Mouse (Mus musculus): ENCODE data around the gene Fcnb. TPM values are rescaled to one million over a fixed set of nuclear protein-coding genes. Genes with fewer than 3 reads are reported as not detected.

Gene Fcnb
- total RNA-seq, 2 experiments from 2014 or later = not detected

- intact Hi-C loops (cut with DNase I) = no loop called here
- DNase-seq (ENCODE audit: low spot score) = no peak
Observed at GRCm38 (mm10) chr2:28089095-28089494, 4.4 kb upstream of the Fcnb start.

GRCm38 (mm10) chr2:28086112-28086511 lies 1.4 kb upstream of the Fcnb start:
- intact Hi-C loops (cut with DNase I) = no loop called here
- DNase-seq (ENCODE audit: low spot score) = no peak

GRCm38 (mm10) chr2:28075616-28076187 lies 9.0 kb downstream of the Fcnb start:
- intact Hi-C loops (cut with DNase I) = no loop called here
- DNase-seq (ENCODE audit: low spot score) = no peak

- intact Hi-C loops (cut with DNase I) = no loop called here
- no peak for DNase-seq (ENCODE audit: low spot score)
Observed at GRCm38 (mm10) chr2:28068537-28068878, 16.2 kb downstream of the Fcnb start.

- DNase-seq (ENCODE audit: low spot score) = no peak
- intact Hi-C loops (cut with DNase I) = no loop called here
Observed at GRCm38 (mm10) chr2:28067821-28068536, 16.7 kb downstream of the Fcnb start.

DNA sequence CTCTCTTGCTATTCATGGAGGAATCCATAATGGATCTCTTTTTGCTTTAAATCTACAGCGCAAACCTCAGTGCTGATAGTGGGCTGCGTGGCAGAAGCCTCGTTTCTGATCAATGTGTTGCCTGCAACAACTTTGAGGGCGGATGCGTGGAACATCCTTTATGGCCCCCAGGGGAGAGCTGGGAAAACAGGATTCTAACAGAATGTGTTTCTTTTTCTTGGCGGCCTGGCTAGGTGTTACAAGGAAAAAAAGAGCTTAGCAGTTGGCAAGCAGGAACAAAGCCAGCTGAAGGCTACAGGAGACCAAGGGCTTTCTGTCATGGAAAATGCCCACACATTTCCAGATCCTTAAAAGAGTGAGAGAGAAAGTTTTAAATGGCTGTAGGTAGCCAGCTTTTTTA lies 17.5 kb downstream of the Fcnb start:
- DNase-seq (ENCODE audit: low spot score) = no peak
- intact Hi-C loops (cut with DNase I) = no loop called here

- intact Hi-C loops (cut with DNase I) = no loop called here
- DNase-seq (ENCODE audit: low spot score) = no peak
Observed at GRCm38 (mm10) chr2:28066686-28067085, 18.0 kb downstream of the Fcnb start.

DNA sequence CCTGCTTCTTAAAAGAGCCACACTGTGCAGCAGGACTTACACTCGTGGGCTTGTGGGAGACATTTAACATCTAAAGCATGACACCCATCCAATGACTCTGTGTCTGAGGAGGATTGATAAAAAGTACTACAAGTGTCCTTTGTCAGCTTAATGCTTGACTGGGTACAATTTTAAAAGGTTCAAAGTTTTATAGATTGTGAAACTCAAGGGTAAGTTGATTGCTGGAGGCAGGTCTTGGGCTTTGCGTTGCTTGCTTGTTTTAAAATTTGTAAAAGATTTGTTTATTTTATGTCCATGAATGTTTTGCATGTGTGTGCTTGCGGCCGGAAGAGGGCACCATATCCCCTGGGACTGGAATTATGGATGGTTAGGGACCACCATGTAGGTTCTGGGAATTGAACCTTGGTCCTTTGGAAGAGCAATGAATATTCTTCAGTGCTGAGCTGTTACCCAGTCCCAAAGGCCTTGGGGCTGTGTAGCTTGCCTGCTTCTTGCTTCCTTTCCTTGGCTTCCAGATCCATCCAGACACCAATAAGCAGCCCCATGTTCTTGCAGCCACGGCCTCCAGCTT lies 19.5 kb downstream of the Fcnb start:
- intact Hi-C loops (cut with DNase I) = no loop called here
- DNase-seq (ENCODE audit: low spot score) = no peak

GRCm38 (mm10) chr2:28064339-28065080 lies 20.2 kb downstream of the Fcnb start:
- intact Hi-C loops (cut with DNase I) = no loop called here
- DNase-seq (ENCODE audit: low spot score) = no peak

DNA sequence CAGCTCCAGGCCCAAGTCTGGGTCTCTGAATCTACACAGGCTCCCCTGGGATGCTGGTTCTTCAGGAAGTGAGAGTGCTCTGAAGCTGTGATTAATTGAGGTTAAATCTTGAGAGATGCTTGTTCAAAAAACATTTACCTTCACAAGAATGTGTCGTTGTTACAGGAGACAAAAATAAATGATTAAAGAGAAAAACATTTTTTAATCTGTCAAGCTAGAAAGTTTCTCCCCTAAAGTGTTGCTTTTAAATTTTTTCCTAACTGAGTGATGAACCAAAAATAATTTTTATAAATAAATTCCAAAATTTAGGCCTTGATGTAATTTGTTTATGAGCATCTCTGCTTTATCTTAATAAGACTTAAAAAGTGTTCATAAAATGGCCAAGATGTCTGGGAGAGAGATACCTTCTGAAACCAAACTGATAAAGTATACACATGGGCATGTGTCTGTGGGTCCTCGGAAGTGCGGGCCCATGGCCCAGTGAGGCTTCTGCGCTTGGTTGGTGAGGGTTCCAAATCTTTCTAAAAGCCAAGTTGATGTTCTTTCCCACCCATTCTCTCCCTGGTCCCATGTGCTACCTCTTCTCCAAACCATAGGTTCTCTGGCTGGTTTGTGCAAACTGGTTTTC lies 20.9 kb downstream of the Fcnb start:
- intact Hi-C loops (cut with DNase I) = no loop called here

GRCm38 (mm10) chr2:28059922-28060321 lies 24.8 kb downstream of the Fcnb start:
- no peak for DNase-seq (ENCODE audit: low spot score)
- intact Hi-C loops (cut with DNase I) = no loop called here

More for the DNA sequence above, 20.9 kb downstream of the Fcnb start:
- no peak for DNase-seq (ENCODE audit: low spot score)

DNA sequence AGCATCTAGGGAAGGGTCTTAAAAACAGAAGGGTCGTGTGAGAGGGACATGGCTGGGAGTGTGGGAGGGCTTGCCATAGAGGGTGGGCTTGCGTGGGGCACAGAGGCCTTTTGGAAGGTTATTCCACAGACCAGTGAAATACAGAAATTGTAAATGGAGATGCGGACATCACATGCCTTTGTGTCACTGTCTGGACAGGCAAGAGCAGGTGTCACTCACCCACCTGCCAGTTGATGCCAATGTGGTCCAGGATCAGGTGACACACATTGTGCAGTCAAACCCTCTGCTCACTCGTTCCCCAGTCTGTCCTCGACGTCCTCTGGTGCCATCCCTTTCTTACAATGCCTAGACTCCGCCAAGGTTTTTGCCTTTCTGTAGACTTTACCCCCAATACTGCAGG lies 37.6 kb downstream of the Fcnb start:
- intact Hi-C loops (cut with DNase I) = no loop called here
- DNase-seq (ENCODE audit: low spot score) = no peak

DNA sequence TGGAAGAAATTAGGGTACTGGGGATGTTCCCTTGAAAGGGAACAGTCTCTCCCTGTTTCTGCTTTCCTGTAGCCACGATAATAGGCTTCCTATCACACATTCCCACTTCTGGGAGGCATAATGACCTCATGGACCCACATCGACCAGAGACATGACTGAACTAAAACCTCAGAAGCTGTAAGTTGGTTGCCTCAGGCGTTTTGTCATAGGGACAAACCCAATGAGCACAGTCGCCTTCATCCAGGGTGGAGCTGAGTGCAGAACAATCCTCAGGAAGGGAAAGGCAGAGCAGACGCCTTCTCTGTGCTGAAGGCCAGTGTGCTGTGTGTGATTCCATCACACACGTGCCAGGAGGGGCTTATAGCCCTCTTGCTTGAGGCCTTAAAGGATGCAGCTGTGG lies 38.4 kb downstream of the Fcnb start:
- DNase-seq (ENCODE audit: low spot score) = no peak
- intact Hi-C loops (cut with DNase I) = no loop called here

- DNase-seq (ENCODE audit: low spot score) = no peak
- intact Hi-C loops (cut with DNase I) = no loop called here
Observed at GRCm38 (mm10) chr2:28044920-28045598, 39.6 kb downstream of the Fcnb start.

DNA sequence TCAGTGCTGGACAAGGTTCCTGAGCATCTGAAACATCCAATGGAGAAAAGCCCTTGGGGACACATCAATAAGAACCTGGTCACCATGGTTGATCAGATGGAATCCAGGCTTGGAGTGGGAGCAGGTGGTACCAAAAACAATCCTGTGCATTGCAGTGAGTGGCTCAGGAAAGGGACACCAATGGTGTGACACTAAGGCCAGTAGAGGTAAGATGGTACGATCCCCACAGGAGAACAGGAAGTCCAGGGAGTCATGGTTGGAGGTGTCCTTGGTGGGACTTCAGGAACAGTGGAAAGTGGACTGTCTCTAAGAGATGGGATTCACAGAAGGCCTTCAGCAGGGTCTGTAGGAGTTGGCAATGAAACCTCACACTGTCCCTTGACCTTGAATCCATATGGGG lies 44.2 kb downstream of the Fcnb start:
- no peak for DNase-seq (ENCODE audit: low spot score)
- intact Hi-C loops (cut with DNase I) = no loop called here

- intact Hi-C loops (cut with DNase I) = no loop called here
- DNase-seq (ENCODE audit: low spot score) = no peak
Observed at GRCm38 (mm10) chr2:28039647-28040325, 44.9 kb downstream of the Fcnb start.

GRCm38 (mm10) chr2:28038391-28039096 lies 46.1 kb downstream of the Fcnb start:
- DNase-seq (ENCODE audit: low spot score) = no peak

GRCm38 (mm10) chr2:28037505-28038390 lies 46.9 kb downstream of the Fcnb start:
- intact Hi-C loops (cut with DNase I) = no loop called here
- no peak for DNase-seq (ENCODE audit: low spot score)

More at GRCm38 (mm10) chr2:28038391-28039096, 46.1 kb downstream of the Fcnb start:
- intact Hi-C loops (cut with DNase I) = no loop called here
